8 mouse cellular contexts compared by ENCODE assay signal in genomic region chr19:5802011-5802786, GRCm38 (mm10). TPM values are rescaled to one million over a fixed set of nuclear protein-coding genes. Genes with fewer than 3 reads are reported as not detected.
DNase-seq lines count a peak whose midpoint lies in the region; ATAC-seq lines count a peak whose summit lies in the region.

No protein-coding gene starts in this region.

- peak overlapping the region; percentile 98 for H3K27ac ChIP-seq in forebrain, embryonic 10.5 days
- H3K27ac ChIP-seq in heart, embryonic 15.5 days: peak overlapping the region; percentile 99
- H3K27ac ChIP-seq in liver, embryonic 13.5 days: peak overlapping the region; percentile 99
- H3K27ac ChIP-seq in stomach, embryonic 14.5 days (ENCODE audit: low read length): peak overlapping the region; percentile 100

- H3K36me3 ChIP-seq in forebrain, embryonic 10.5 days (replicated peaks): peaks cover 40% of the 10 kb centered on the region
- H3K36me3 ChIP-seq in heart, embryonic 15.5 days: peaks cover 17% of the 10 kb centered on the region
- H3K36me3 ChIP-seq in liver, embryonic 13.5 days: peaks cover 37% of the 10 kb centered on the region
- peaks cover 27% of the 10 kb centered on the region for H3K36me3 ChIP-seq in stomach, embryonic 14.5 days (ENCODE audit: control insufficient read depth, insufficient read depth, low read length)

- H3K4me1 ChIP-seq in forebrain, embryonic 10.5 days: peaks cover 62% of the 10 kb centered on the region
- peaks cover 36% of the 10 kb centered on the region for H3K4me1 ChIP-seq in heart, embryonic 15.5 days (replicated peaks)
- H3K4me1 ChIP-seq in liver, embryonic 13.5 days (replicated peaks): peaks cover 51% of the 10 kb centered on the region
- peaks cover 35% of the 10 kb centered on the region for H3K4me1 ChIP-seq in stomach, embryonic 14.5 days (ENCODE audit: control insufficient read depth, insufficient read depth, low read length)

- no peaks in the 10 kb centered on the region for H3K27me3 ChIP-seq in forebrain, embryonic 10.5 days (ENCODE audit: poor library complexity, severe bottlenecking)
- no peaks in the 10 kb centered on the region for H3K27me3 ChIP-seq in heart, embryonic 15.5 days
- no peaks in the 10 kb centered on the region for H3K27me3 ChIP-seq in liver, embryonic 13.5 days
- no peaks in the 10 kb centered on the region for H3K27me3 ChIP-seq in stomach, embryonic 14.5 days (ENCODE audit: control insufficient read depth, insufficient read depth, low read length)

- H3K9me3 ChIP-seq in forebrain, embryonic 10.5 days: no peaks in the 10 kb centered on the region
- no peaks in the 10 kb centered on the region for H3K9me3 ChIP-seq in heart, embryonic 15.5 days (replicated peaks)
- no peaks in the 10 kb centered on the region for H3K9me3 ChIP-seq in liver, embryonic 13.5 days (replicated peaks)
- no peaks in the 10 kb centered on the region for H3K9me3 ChIP-seq in stomach, embryonic 14.5 days (ENCODE audit: control insufficient read depth, low read depth, low read length)

- 0 out of 2 replicates have a peak, but pooled peaks have one; percentile 15 for ATAC-seq in heart, embryonic 15.5 days (replicated peaks; ENCODE audit: insufficient number of reproducible peaks, insufficient read depth, low FRiP score, low read depth)
- ATAC-seq in liver, embryonic 13.5 days (ENCODE audit: low read depth): no peak
- ATAC-seq in stomach, embryonic 14.5 days (ENCODE audit: insufficient number of reproducible peaks, insufficient read depth, low FRiP score, low read depth): peak; percentile 47; the same call in 1 of the 2 replicates

- peak overlapping the region; percentile 85 for H3K4me2 ChIP-seq in heart, embryonic 15.5 days
- H3K4me2 ChIP-seq in liver, embryonic 13.5 days: peak overlapping the region; percentile 89
- H3K4me2 ChIP-seq in stomach, embryonic 14.5 days (replicated peaks; ENCODE audit: low read depth, low read length): peak overlapping the region; percentile 95

- H3K4me3 ChIP-seq in forebrain, embryonic 10.5 days: peak overlapping the region; percentile 98
- peak overlapping the region; percentile 69 for H3K4me3 ChIP-seq in heart, embryonic 15.5 days
- peak overlapping the region; percentile 94 for H3K4me3 ChIP-seq in liver, embryonic 13.5 days (replicated peaks)
- peak overlapping the region; percentile 92 for H3K4me3 ChIP-seq in stomach, embryonic 14.5 days (ENCODE audit: low read depth, low read length)

- WGBS in forebrain, embryonic 10.5 days: 1% methylated on average over 25 of the region's 25 CpGs
- WGBS in heart, embryonic 15.5 days: under 1% methylated on average over 25 of the region's 25 CpGs
- under 1% methylated on average over 25 of the region's 25 CpGs for WGBS in liver, embryonic 13.5 days (ENCODE audit: insufficient replicate concordance)
- under 1% methylated on average over 25 of the region's 25 CpGs for WGBS in stomach, embryonic 14.5 days

- DNase-seq in CD8-positive naive resting alpha-beta T cell, adult 2 months (ENCODE audit: low read depth in 2 of 2, low spot score in 2 of 2): peak; percentile 97 to 98
- peak; percentile 97 for DNase-seq in c-Kit-positive CD71-negative TER-119-negative erythroid progenitor cells, embryonic 14.5 days (ENCODE audit: low read depth)
- peak; percentile 94 for DNase-seq in forebrain, embryonic 10.5 days (ENCODE audit: extremely low spot score, low spot score)
- peak; percentile 95 to 96 for DNase-seq in kidney, postnatal 25 days
- peak; percentile 89 for DNase-seq in liver, embryonic 13.5 days
- peak; percentile 95 to 96 for DNase-seq in natural killer cell, adult 2 months (ENCODE audit: low spot score in 2 of 2)

- H3K9ac ChIP-seq in heart, embryonic 15.5 days: peak overlapping the region; percentile 88
- H3K9ac ChIP-seq in liver, embryonic 13.5 days: peak overlapping the region; percentile 99
- peak overlapping the region; percentile 98 for H3K9ac ChIP-seq in stomach, embryonic 14.5 days (replicated peaks; ENCODE audit: low read depth, low read length)

RNA-seq across cellular contexts. Expression of gene Scyl1, which starts 31.0 kb away (rescaled TPM):
- 63.4 and 64.6 TPM in 2 replicates for polyA plus RNA-seq in forebrain, embryonic 10.5 days (2016; fragmentation: Nextera tagmentation; extraction: Ambion mirVana)
- polyA plus RNA-seq in heart, embryonic 15.5 days (2015; fragmentation: Nextera tagmentation; extraction: Ambion mirVana): 53.5 and 65.9 TPM in 2 replicates
- polyA plus RNA-seq in liver, embryonic 13.5 days (2015; fragmentation: Nextera tagmentation; extraction: Ambion mirVana): 25.2 and 27.5 TPM in 2 replicates
- polyA plus RNA-seq in stomach, embryonic 14.5 days (2014; fragmentation: Nextera tagmentation; extraction: Ambion mirVana): 67.6 and 72.1 TPM in 2 replicates
